Mouse (Mus musculus) MEL (cell line): ENCODE data around the gene Smc6. TPM values are rescaled to one million over a fixed set of nuclear protein-coding genes. Genes with fewer than 3 reads are reported as not detected.

ENCODE experiments used
- DNase-seq: peaks from one replicate; pipeline ENCODE4 v3.0.0; 2011; ENCODE audit warnings: low read depth, low spot score
- H3K27ac ChIP-seq: 2 replicates; pipeline ENCODE4 v1.5.1; 2012; ENCODE audit warnings: low read depth, mild to moderate bottlenecking, control low read depth, low read length, moderate library complexity; ENCODE audit not compliant: control insufficient read depth
- H3K27me3 ChIP-seq, 2 experiments: fragments of 150-350 bp in 1 of 2; sonication (generic) in 1 of 2; 2 replicates each; pipeline ENCODE4 v1.6.1; 2012; ENCODE audit warnings: low read length in 2 of 2, mild to moderate bottlenecking in 2 of 2, improper control_type of control experiment in 1 of 2, moderate library complexity in 1 of 2; ENCODE audit not compliant: insufficient read depth in 2 of 2, control insufficient read depth in 1 of 2
- H3K36me3 ChIP-seq, 2 experiments: 2 replicates each; pipeline ENCODE4 v1.6.1; 2012 to 2014; ENCODE audit warnings: low read length in 2 of 2, improper control_type of control experiment in 1 of 2, inconsistent platforms in 1 of 2, mild to moderate bottlenecking in 1 of 2; ENCODE audit not compliant: insufficient read depth in 2 of 2, control insufficient read depth in 1 of 2
- H3K4me1 ChIP-seq, 2 experiments: fragments of 150-350 bp in 1 of 2; sonication (generic) in 1 of 2; 2 replicates each; pipeline ENCODE4 v1.6.1; 2012; ENCODE audit warnings: low read length in 2 of 2, improper control_type of control experiment in 1 of 2, mild to moderate bottlenecking in 1 of 2; ENCODE audit not compliant: insufficient read depth in 2 of 2, control insufficient read depth in 1 of 2
- H3K4me3 ChIP-seq, 2 experiments: fragments of 150-350 bp in 1 of 2; sonication (generic) in 1 of 2; 2 replicates each; pipeline ENCODE4 v1.5.1; 2012; ENCODE audit warnings: low read depth in 2 of 2, low read length in 2 of 2, mild to moderate bottlenecking in 2 of 2, moderate library complexity in 2 of 2, control low read depth in 1 of 2, improper control_type of control experiment in 1 of 2; ENCODE audit not compliant: control insufficient read depth in 1 of 2, insufficient read depth in 1 of 2
- H3K79me2 ChIP-seq: 2 replicates; pipeline ENCODE4 v1.6.1; 2012; ENCODE audit warnings: mild to moderate bottlenecking, low read length, moderate library complexity; ENCODE audit not compliant: control insufficient read depth, poor library complexity, insufficient read depth
- H3K9ac ChIP-seq: 2 replicates; pipeline ENCODE4 v1.6.1; 2012; ENCODE audit warnings: low read depth, mild to moderate bottlenecking, control low read depth, low read length, moderate library complexity; ENCODE audit not compliant: control insufficient read depth, poor library complexity, severe bottlenecking
- H3K9me3 ChIP-seq: fragments of 150-350 bp; sonication (generic); replicated peaks from 2 replicates; pipeline ENCODE4 v1.6.1; 2012; ENCODE audit warnings: mild to moderate bottlenecking, low read length, improper control_type of control experiment, moderate library complexity; ENCODE audit not compliant: insufficient read depth
- CHD1 ChIP-seq: IDR thresholded peaks from 2 replicates; pipeline ENCODE4 v1.6.1; 2012; ENCODE audit warnings: low read depth, mild to moderate bottlenecking, inconsistent platforms, low read length, improper control_type of control experiment
- CHD2 ChIP-seq: IDR thresholded peaks from 2 replicates; pipeline ENCODE4 v1.6.1; 2011; ENCODE audit warnings: low read length, improper control_type of control experiment
- CTCF ChIP-seq, 3 experiments: IDR thresholded peaks in 2 of 3; conservative IDR thresholded peaks in 1 of 3; 2 replicates each; pipeline ENCODE4 v1.5.1; 2011 to 2012; ENCODE audit warnings: low read length in 3 of 3, low read depth in 2 of 3, mild to moderate bottlenecking in 2 of 3, improper control_type of control experiment in 1 of 3, inconsistent platforms in 1 of 3, mixed read lengths in 1 of 3, moderate library complexity in 1 of 3; ENCODE audit not compliant: control insufficient read depth in 1 of 3, insufficient read depth in 1 of 3, poor library complexity in 1 of 3, severe bottlenecking in 1 of 3
- EP300 ChIP-seq, 2 experiments: IDR thresholded peaks; 2 replicates each; pipeline ENCODE4 v1.6.1; 2011; ENCODE audit warnings: improper control_type of control experiment in 2 of 2, low read length in 2 of 2, low read depth in 1 of 2, mild to moderate bottlenecking in 1 of 2
- HCFC1 ChIP-seq: IDR thresholded peaks from 2 replicates; pipeline ENCODE4 v1.6.1; 2012; ENCODE audit warnings: low read depth, mild to moderate bottlenecking, inconsistent platforms, low read length, improper control_type of control experiment, moderate library complexity
- JUND ChIP-seq: IDR thresholded peaks from 2 replicates; pipeline ENCODE4 v1.6.1; 2011; ENCODE audit warnings: low read depth, mild to moderate bottlenecking, improper control_type of control experiment, low read length
- MAFK ChIP-seq: IDR thresholded peaks from 2 replicates; pipeline ENCODE4 v1.6.1; 2011; ENCODE audit warnings: low read depth, mild to moderate bottlenecking, low read length, improper control_type of control experiment, borderline replicate concordance
- MAX ChIP-seq: IDR thresholded peaks from 2 replicates; pipeline ENCODE4 v1.6.1; 2011; ENCODE audit warnings: low read length, improper control_type of control experiment
- MAZ ChIP-seq: IDR thresholded peaks from 2 replicates; pipeline ENCODE4 v1.6.1; 2012; ENCODE audit warnings: low read depth, mild to moderate bottlenecking, inconsistent platforms, low read length, improper control_type of control experiment
- MXI1 ChIP-seq: IDR thresholded peaks from 2 replicates; pipeline ENCODE4 v1.6.1; 2011; ENCODE audit warnings: mild to moderate bottlenecking, low read depth, low read length, improper control_type of control experiment
- MYB ChIP-seq: IDR thresholded peaks from 2 replicates; pipeline ENCODE4 v1.6.1; 2011; ENCODE audit warnings: mild to moderate bottlenecking, low read depth, low read length, improper control_type of control experiment
- MYC ChIP-seq: IDR thresholded peaks from 2 replicates; pipeline ENCODE4 v1.6.1; 2011; ENCODE audit warnings: low read depth, mild to moderate bottlenecking, low read length, improper control_type of control experiment, moderate library complexity
- POLR2A ChIP-seq, 2 experiments: IDR thresholded peaks; 2 replicates each; pipeline ENCODE4 v1.6.1; 2011 to 2012; ENCODE audit warnings: low read length in 2 of 2, mild to moderate bottlenecking in 2 of 2, control low read depth in 1 of 2, improper control_type of control experiment in 1 of 2, low read depth in 1 of 2, moderate library complexity in 1 of 2; ENCODE audit not compliant: control insufficient read depth in 1 of 2, insufficient read depth in 1 of 2, poor library complexity in 1 of 2
- POLR2AphosphoS2 ChIP-seq: IDR thresholded peaks from 2 replicates; pipeline ENCODE4 v1.6.1; 2011; ENCODE audit warnings: low read length, improper control_type of control experiment
- SMC3 ChIP-seq: IDR thresholded peaks from 2 replicates; pipeline ENCODE4 v1.6.1; 2011; ENCODE audit warnings: low read depth, low read length, improper control_type of control experiment
- TBP ChIP-seq: IDR thresholded peaks from 2 replicates; pipeline ENCODE4 v1.8.0; 2011; ENCODE audit warnings: low read depth, low read length, improper control_type of control experiment
- TCF12 ChIP-seq: IDR thresholded peaks from 2 replicates; pipeline ENCODE4 v1.6.1; 2014; ENCODE audit warnings: low read depth, mild to moderate bottlenecking, inconsistent platforms, low read length, improper control_type of control experiment, moderate library complexity
- UBTF ChIP-seq: IDR thresholded peaks from 2 replicates; pipeline ENCODE4 v1.6.1; 2012; ENCODE audit warnings: low read depth, mild to moderate bottlenecking, inconsistent platforms, low read length, improper control_type of control experiment, moderate library complexity, borderline replicate concordance; ENCODE audit not compliant: insufficient read depth
- USF1 ChIP-seq: IDR thresholded peaks from 2 replicates; pipeline ENCODE4 v1.6.1; 2014; ENCODE audit warnings: low read depth, mild to moderate bottlenecking, inconsistent platforms, low read length, improper control_type of control experiment, moderate library complexity
- ZC3H11A ChIP-seq: IDR thresholded peaks from 2 replicates; pipeline ENCODE4 v1.6.1; 2012; ENCODE audit warnings: low read depth, mild to moderate bottlenecking, inconsistent platforms, low read length, improper control_type of control experiment
- polyA plus RNA-seq, 2 experiments: library from polyadenylated mRNA; stranded (reverse) in 1 of 2; unstranded in 1 of 2; fragments of >175 nt in 1 of 2; fragments of >200 nt in 1 of 2; gene quantifications; 2 replicates each; pipeline versions ENCODE4 v1.2.1 to v1.2.4; 2012; ENCODE audit warnings: low replicate concordance in 2 of 2, low read depth in 1 of 2; ENCODE audit not compliant: insufficient read length in 2 of 2, insufficient read depth in 1 of 2, missing spikeins in 1 of 2
- total RNA-seq: library from RNA; depleted of rRNA; stranded (reverse); fragments of 300-350 nt; gene quantifications from 2 replicates; pipeline ENCODE4 v1.2.3, GENCODE M21; 2012

The Smc6 gene
- total and polyA plus RNA-seq, 3 experiments: 46.7 to 170 (median 63.3) TPM

- TF ChIP-seq MYC (peak; percentile 38; the same call in 1 of the 2 replicates), ZC3H11A (no peak), MAFK (no peak), CHD1 (no peak), JUND (no peak), UBTF (no peak), MAX (peak; percentile 64), POLR2A (IDR thresholded peaks at IDR 0.05; ENCODE audit: control insufficient read depth in 1 of 2, insufficient read depth in 1 of 2, low read depth in 1 of 2, low read length in 2 of 2, poor library complexity in 1 of 2) (no peak), TCF12 (no peak), TBP (peak; percentile 25; the same call in 1 of the 2 replicates), POLR2AphosphoS2 (no peak), MXI1 (no peak; the same call in 1 of the 2 replicates), EP300 (IDR thresholded peaks at IDR 0.05; ENCODE audit: low read depth in 1 of 2, low read length in 2 of 2) (no peak), CHD2 (no peak), SMC3 (no peak), MAZ (no peak)
- H3K27me3 ChIP-seq: no peaks in the 10 kb centered on the region
- peaks cover 47% of the 10 kb centered on the region for H3K79me2 ChIP-seq
- no peaks in the 10 kb centered on the region for H3K9me3 ChIP-seq
- peak overlapping the region; percentile 78 for H3K27ac ChIP-seq
- peaks cover 0 to 34% of the 10 kb centered on the region in 2 experiments; a peak in 3 of 4 replicates for H3K36me3 ChIP-seq
- peaks cover 3 to 6% of the 10 kb centered on the region in 2 experiments; a peak in 3 of 4 replicates for H3K4me1 ChIP-seq
- H3K4me3 ChIP-seq: peak overlapping the region; percentile 97 to 99
- peak overlapping the region; percentile 98 for H3K9ac ChIP-seq
- DNase-seq: peak; percentile 62
Observed at GRCm38 (mm10) chr12:11264895-11265294, 791 bp upstream of the Smc6 start.

GRCm38 (mm10) chr12:11266282-11266985, 748 bp downstream of the Smc6 start:
- Histone ChIP-seq H3K9me3 (no peaks in the 10 kb centered on the region), H3K9ac (peak overlapping the region; percentile 99), H3K36me3 (peaks cover 2 to 42% of the 10 kb centered on the region in 2 experiments; a peak in 3 of 4 replicates), H3K4me3 (peak overlapping the region; percentile 87 to 97), H3K27ac (peak overlapping the region; percentile 61), H3K27me3 (no peaks in the 10 kb centered on the region), H3K4me1 (peaks cover 10 to 14% of the 10 kb centered on the region in 2 experiments), H3K79me2 (peaks cover 53% of the 10 kb centered on the region)
- TF ChIP-seq HCFC1 (0 out of 2 replicates have a peak, but pooled peaks have one; percentile 10), MYB (no peak), UBTF (0 out of 2 replicates have a peak, but pooled peaks have one; percentile 43), USF1 (no peak), JUND (no peak), CHD1 (0 out of 2 replicates have a peak, but pooled peaks have one; percentile 48), CTCF (IDR thresholded peaks at IDR 0.05 in 2 of 3, conservative IDR thresholded peaks at IDR 0.05 in 1 of 3; ENCODE audit: control insufficient read depth in 1 of 3, insufficient read depth in 1 of 3, low read depth in 2 of 3, low read length in 3 of 3, poor library complexity in 1 of 3, severe bottlenecking in 1 of 3) (no peak), MXI1 (peak; percentile 4; the same call in 1 of the 2 replicates)
- peak; percentile 52 for DNase-seq
